In genomic region chr13:115126534-115126933, GRCm38 (mm10) we compare ENCODE assay signal across 34 mouse cellular contexts.
"Had no signal": no experiment of that assay in that cellular context is flagged by ENCODE, and none has a peak within 500 bp of the region (broad histone marks: within the 10 kb centered on the region; RNA-seq: fewer than 3 reads in every experiment).

No protein-coding gene starts in this region.

- H3K36me3 ChIP-seq: heart, embryonic 10.5 days; heart, embryonic 12.5 days; heart, embryonic 13.5 days; heart, embryonic 15.5 days; hindbrain, embryonic 10.5 days; hindbrain, embryonic 12.5 days; hindbrain, embryonic 13.5 days; hindbrain, embryonic 15.5 days; intestine, embryonic 15.5 days; kidney, embryonic 15.5 days had no signal

- H3K9me3 ChIP-seq: heart, embryonic 10.5 days; heart, embryonic 12.5 days; heart, embryonic 13.5 days; heart, embryonic 15.5 days; hindbrain, embryonic 10.5 days; hindbrain, embryonic 12.5 days; hindbrain, embryonic 13.5 days; hindbrain, embryonic 15.5 days; intestine, embryonic 15.5 days; kidney, embryonic 15.5 days had no signal

- ATAC-seq: hindbrain, embryonic 16.5 days; hindbrain, postnatal 0 days; inflammation-experienced regulatory T-cells, adult 6 months; intestine, embryonic 15.5 days; intestine, embryonic 16.5 days; intestine, postnatal 0 days had no signal

- H3K9ac ChIP-seq: heart, embryonic 12.5 days; heart, embryonic 13.5 days; heart, embryonic 15.5 days; hindbrain, embryonic 12.5 days; hindbrain, embryonic 13.5 days; hindbrain, embryonic 14.5 days; hindbrain, embryonic 15.5 days; intestine, embryonic 15.5 days; kidney, embryonic 15.5 days had no signal

- H3K4me2 ChIP-seq: heart, embryonic 11.5 days; heart, embryonic 12.5 days; heart, embryonic 13.5 days; heart, embryonic 15.5 days; hindbrain, embryonic 12.5 days; hindbrain, embryonic 13.5 days; hindbrain, embryonic 14.5 days; hindbrain, embryonic 15.5 days; intestine, embryonic 15.5 days; kidney, embryonic 15.5 days had no signal

- H3K4me3 ChIP-seq: heart, embryonic 10.5 days; heart, embryonic 12.5 days; heart, embryonic 13.5 days; heart, embryonic 15.5 days; hindbrain, embryonic 10.5 days; hindbrain, embryonic 12.5 days; hindbrain, embryonic 13.5 days; hindbrain, embryonic 15.5 days; intestine, embryonic 15.5 days; kidney, embryonic 15.5 days; layer of hippocampus, adult 2 months had no signal

- H3K27me3 ChIP-seq: heart, embryonic 12.5 days; heart, embryonic 13.5 days; heart, embryonic 15.5 days; hindbrain, embryonic 12.5 days; hindbrain, embryonic 13.5 days; hindbrain, embryonic 15.5 days; intestine, embryonic 15.5 days; kidney, embryonic 15.5 days had no signal

- DNase-seq: heart, postnatal 10 days; heart, postnatal 14 days; heart, postnatal 36 days; heart, postnatal 4 days; kidney, adult 11 months; kidney, adult 18-20 months; kidney, adult 8-10 months; kidney, adult 9 months; kidney, postnatal 10 days; kidney, postnatal 14 days; kidney, postnatal 25 days; kidney, postnatal 36 days; kidney, postnatal 4 days; layer of hippocampus, adult 9-11 months; layer of hippocampus, postnatal 36 days had no signal

- H3K27ac ChIP-seq: heart, embryonic 10.5 days; heart, embryonic 13.5 days; heart, embryonic 15.5 days; hindbrain, embryonic 10.5 days; hindbrain, embryonic 12.5 days; hindbrain, embryonic 13.5 days; hindbrain, embryonic 14.5 days; hindbrain, embryonic 15.5 days; hindbrain, postnatal 0 days; intestine, embryonic 15.5 days; kidney, embryonic 15.5 days; kidney, postnatal 0 days; layer of hippocampus, adult 2 months had no signal

- H3K4me1 ChIP-seq: heart, embryonic 15.5 days; hindbrain, embryonic 10.5 days; hindbrain, embryonic 12.5 days; hindbrain, embryonic 13.5 days; hindbrain, embryonic 15.5 days; intestine, embryonic 15.5 days; kidney, embryonic 15.5 days had no signal
